Mouse (Mus musculus): ENCODE data around the gene Sult2a4.
"Not testable (repeated sequence)": the region's sequence is repeated elsewhere in the genome, so short reads cannot be mapped to it uniquely, and the experiment has no call there.

DNA sequence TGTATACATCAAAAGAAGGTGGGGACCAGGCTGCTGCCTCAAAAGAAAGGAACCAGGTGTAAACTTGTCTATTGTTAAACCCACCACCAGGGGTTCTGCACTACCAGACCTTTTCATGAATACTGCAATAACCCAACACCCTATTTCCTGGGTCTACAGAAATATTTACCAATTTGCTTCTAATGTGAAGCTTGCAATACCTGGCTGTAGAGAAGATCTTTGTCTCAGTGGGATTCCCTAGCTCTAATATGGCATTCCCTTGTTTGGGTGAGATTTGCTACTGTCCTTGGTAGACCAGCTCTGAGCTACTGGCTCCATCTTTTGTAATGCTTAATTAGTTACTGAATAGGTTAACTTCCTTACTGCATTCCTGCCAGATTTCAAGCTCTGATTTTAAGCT is 21.3 kb upstream of the Sult2a4 start:
- TF ChIP-seq CTCF (IDR thresholded peaks at IDR 0.05; ENCODE audit: control insufficient read depth, insufficient read depth, insufficient read length); USF1 (IDR thresholded peaks at IDR 0.05; ENCODE audit: low read depth); MAX (IDR thresholded peaks at IDR 0.05): not testable (repeated sequence)
